Mouse (Mus musculus) kidney, postnatal 4 days (tissue): ENCODE data around the gene Olfr43.

Experiments used
- DNase-seq, 2 experiments: peaks; one replicate each; pipeline ENCODE4 v3.0.0; 2021; ENCODE audit warnings: mixed read lengths in 2 of 2

Olfr43 gene

GRCm38 (mm10) chr11:74211279-74211678, at the start of gene Olfr43:
Gene Olfr43 (minus strand): TSS chr11:74211379.
- DNase-seq, result no peak

- DNase-seq, result no peak
Measured at GRCm38 (mm10) chr11:74259508-74259907, 48.3 kb upstream of the Olfr43 start, which contains the start of gene Olfr406. Gene Olfr406 (plus strand): TSS chr11:74259808.

- DNase-seq, result no peak
Measured at GRCm38 (mm10) chr11:74241201-74241600, 30.0 kb upstream of the Olfr43 start.

- DNase-seq, result no peak
Measured at GRCm38 (mm10) chr11:74185949-74186348, 25.2 kb downstream of the Olfr43 start, which contains the start of gene Olfr403. Gene Olfr403 (plus strand): TSS chr11:74186249.

GRCm38 (mm10) chr11:74183745-74184144, 27.4 kb downstream of the Olfr43 start:
- no peak for DNase-seq

GRCm38 (mm10) chr11:74183168-74183567, 28.0 kb downstream of the Olfr43 start:
- peak; percentile 39 to 63 for DNase-seq

- no peak for DNase-seq
Measured at GRCm38 (mm10) chr11:74168771-74169170, 42.4 kb downstream of the Olfr43 start.
